Mouse (Mus musculus): ENCODE measurements at regions not wholly inside any gene's neighbourhood (a gene's known extent, or its start where the extent isn't known, plus 50 kb on each side); places are given as distances from the start of the nearest gene placed in this dataset.
A peak's percentile ranks its signal among the peaks of the same experiment; 100 is the strongest.

GRCm38 (mm10) chr9:116234170-116234569, 59.0 kb upstream of the Tgfbr2 start:
- DNase-seq = peak; percentile 47
- Histone ChIP-seq H3K4me3 (replicated peaks; ENCODE audit: extremely low read depth, low read depth, low read length) (no peak overlapping the region), H3K4me1 (ENCODE audit: control insufficient read depth, insufficient read depth, low read length) (peaks cover 4% of the 10 kb centered on the region)
- WGBS = 68% methylated on average over 7 of the region's 7 CpGs
- TF ChIP-seq CTCF (IDR thresholded peaks at IDR 0.05; ENCODE audit: insufficient read depth, low read length) (no peak), POLR2A (IDR thresholded peaks at IDR 0.05; ENCODE audit: borderline replicate concordance, extremely low read depth, low read depth, low read length) (no peak)

- DNase-seq = no peak
Measured at GRCm38 (mm10) chr9:116232386-116232785, 57.2 kb upstream of the Tgfbr2 start.

GRCm38 (mm10) chr9:116231351-116232311, 56.5 kb upstream of the Tgfbr2 start:
- WGBS = 51% methylated on average over 16 of the region's 16 CpGs
- DNase-seq = peak; percentile 43
- peaks cover 8% of the 10 kb centered on the region for H3K4me1 ChIP-seq (ENCODE audit: control insufficient read depth, insufficient read depth, low read length)

More at GRCm38 (mm10) chr9:116232386-116232785, 57.2 kb upstream of the Tgfbr2 start:
- 59% methylated on average over 10 of the region's 10 CpGs for WGBS
- TF ChIP-seq POLR2A (IDR thresholded peaks at IDR 0.05; ENCODE audit: borderline replicate concordance, extremely low read depth, low read depth, low read length) (no peak), CTCF (IDR thresholded peaks at IDR 0.05; ENCODE audit: insufficient read depth, low read length) (no peak)
- Histone ChIP-seq H3K4me3 (replicated peaks; ENCODE audit: extremely low read depth, low read depth, low read length) (no peak overlapping the region), H3K4me1 (ENCODE audit: control insufficient read depth, insufficient read depth, low read length) (peaks cover 8% of the 10 kb centered on the region)

GRCm38 (mm10) chr9:116230346-116230745, 55.2 kb upstream of the Tgfbr2 start:
- Histone ChIP-seq H3K4me1 (ENCODE audit: control insufficient read depth, insufficient read depth, low read length) (peaks cover 8% of the 10 kb centered on the region), H3K4me3 (replicated peaks; ENCODE audit: extremely low read depth, low read depth, low read length) (no peak overlapping the region)
- TF ChIP-seq POLR2A (IDR thresholded peaks at IDR 0.05; ENCODE audit: borderline replicate concordance, extremely low read depth, low read depth, low read length) (no peak), CTCF (IDR thresholded peaks at IDR 0.05; ENCODE audit: insufficient read depth, low read length) (no peak)
- 82% methylated on average over 7 of the region's 7 CpGs for WGBS
- no peak for DNase-seq

More at GRCm38 (mm10) chr9:116231351-116232311, 56.5 kb upstream of the Tgfbr2 start:
- no peak for TF ChIP-seq CTCF (IDR thresholded peaks at IDR 0.05; ENCODE audit: insufficient read depth, low read length)
- TF ChIP-seq POLR2A (IDR thresholded peaks at IDR 0.05; ENCODE audit: borderline replicate concordance, extremely low read depth, low read depth, low read length) = no peak
- H3K4me3 ChIP-seq (replicated peaks; ENCODE audit: extremely low read depth, low read depth, low read length) = no peak overlapping the region

GRCm38 (mm10) chr9:116228443-116228842, 53.3 kb upstream of the Tgfbr2 start:
- 35% methylated on average over 9 of the region's 9 CpGs for WGBS

GRCm38 (mm10) chr9:116227738-116228137, 52.6 kb upstream of the Tgfbr2 start:
- WGBS = 49% methylated on average over 7 of the region's 7 CpGs
- no peak for DNase-seq
- no peak for TF ChIP-seq CTCF (IDR thresholded peaks at IDR 0.05; ENCODE audit: insufficient read depth, low read length)
- TF ChIP-seq POLR2A (IDR thresholded peaks at IDR 0.05; ENCODE audit: borderline replicate concordance, extremely low read depth, low read depth, low read length) = no peak
- Histone ChIP-seq H3K4me1 (ENCODE audit: control insufficient read depth, insufficient read depth, low read length) (peaks cover 8% of the 10 kb centered on the region), H3K4me3 (replicated peaks; ENCODE audit: extremely low read depth, low read depth, low read length) (no peak overlapping the region)

More at GRCm38 (mm10) chr9:116228443-116228842, 53.3 kb upstream of the Tgfbr2 start:
- no peak for DNase-seq
- H3K4me3 ChIP-seq (replicated peaks; ENCODE audit: extremely low read depth, low read depth, low read length) = no peak overlapping the region
- H3K4me1 ChIP-seq (ENCODE audit: control insufficient read depth, insufficient read depth, low read length) = peaks cover 8% of the 10 kb centered on the region
- TF ChIP-seq POLR2A (IDR thresholded peaks at IDR 0.05; ENCODE audit: borderline replicate concordance, extremely low read depth, low read depth, low read length) (no peak), CTCF (IDR thresholded peaks at IDR 0.05; ENCODE audit: insufficient read depth, low read length) (no peak)

Measured in lung, adult 2 months (tissue).